Mouse (Mus musculus) neural tube, embryonic 12.5 days (tissue): ENCODE measurements around the gene Bglap2. TPM values are rescaled to one million over a fixed set of nuclear protein-coding genes. Genes with fewer than 3 reads are reported as not detected.
"Not testable (repeated sequence)": the region's sequence is repeated elsewhere in the genome, so short reads cannot be mapped to it uniquely, and the experiment has no call there.

Experiments
- ATAC-seq: fragments of 200-750 bp; cut with Nextera tagmentation; 2 replicates; pipeline ENCODE4 v1.8.0; 2017; ENCODE audit warnings: low read depth, mild to moderate bottlenecking, moderate TSS enrichment, moderate library complexity; ENCODE audit not compliant: low FRiP score
- H3K27ac ChIP-seq: fragments of 300-500 bp; sonication (generic); 2 replicates; pipeline ENCODE4 v1.5.1; 2016
- H3K27me3 ChIP-seq: fragments of 300-500 bp; sonication (generic); replicated peaks from 2 replicates; pipeline ENCODE4 v1.6.1; 2016; ENCODE audit warnings: mild to moderate bottlenecking
- H3K36me3 ChIP-seq: fragments of 300-500 bp; sonication (generic); 2 replicates; pipeline ENCODE4 v1.6.1; 2016; ENCODE audit warnings: mild to moderate bottlenecking
- H3K4me1 ChIP-seq: fragments of 300-500 bp; sonication (generic); 2 replicates; pipeline ENCODE4 v1.6.1; 2016
- H3K4me2 ChIP-seq: fragments of 300-500 bp; sonication (generic); replicated peaks from 2 replicates; pipeline ENCODE4 v1.6.1; 2016; ENCODE audit warnings: mild to moderate bottlenecking
- H3K4me3 ChIP-seq: fragments of 300-500 bp; sonication (generic); 2 replicates; pipeline ENCODE4 v1.5.1; 2016
- H3K9ac ChIP-seq: fragments of 300-500 bp; sonication (generic); 2 replicates; pipeline ENCODE4 v1.6.1; 2016; ENCODE audit warnings: mild to moderate bottlenecking
- H3K9me3 ChIP-seq: fragments of 300-500 bp; sonication (generic); 2 replicates; pipeline ENCODE4 v1.6.1; 2016; ENCODE audit warnings: mild to moderate bottlenecking
- WGBS: fragments of 180-500 bp; shearing (Covaris S2); methylation state at CpG from one replicate; pipeline ENCODE4 v1.1.7; 2016; 5-methylcytosine and 5-hydroxymethylcytosine counted together
- polyA plus RNA-seq: library from polyadenylated mRNA; unstranded; fragments of >200 nt; fragmentation: Nextera tagmentation; extraction: Ambion mirVana; gene quantifications from 2 replicates; pipeline ENCODE4 v1.2.1, GENCODE M21; 2016

Gene Bglap2
- polyA plus RNA-seq: not detected in 2 replicates

- not testable (repeated sequence) for H3K36me3 ChIP-seq, H3K4me3 ChIP-seq, ATAC-seq, H3K4me2 ChIP-seq, H3K27ac ChIP-seq, H3K9me3 ChIP-seq, H3K27me3 ChIP-seq, H3K9ac ChIP-seq
- WGBS: 79% methylated on average over 5 of the region's 5 CpGs
- H3K4me1 ChIP-seq: peaks cover 13% of the 10 kb centered on the region; the same call in 1 of the 2 replicates
Observed at GRCm38 (mm10) chr3:88378599-88378998, at the start of gene Bglap2. Gene Bglap2 (minus strand): TSS chr3:88378699.

GRCm38 (mm10) chr3:88427342-88427905, 48.9 kb upstream of the Bglap2 start:
- Histone ChIP-seq H3K27me3 (no peaks in the 10 kb centered on the region), H3K9ac (no peak overlapping the region), H3K36me3 (no peaks in the 10 kb centered on the region), H3K27ac (no peak overlapping the region), H3K4me3 (no peak overlapping the region), H3K9me3 (no peaks in the 10 kb centered on the region), H3K4me1 (peaks cover 18% of the 10 kb centered on the region), H3K4me2 (no peak overlapping the region)
- WGBS: 84% methylated on average over 4 of the region's 4 CpGs
- ATAC-seq: no peak

GRCm38 (mm10) chr3:88425708-88426420, 47.4 kb upstream of the Bglap2 start:
- H3K9me3 ChIP-seq: no peaks in the 10 kb centered on the region
- peaks cover 28% of the 10 kb centered on the region for H3K4me1 ChIP-seq
- H3K27ac ChIP-seq: no peak overlapping the region
- WGBS: 82% methylated on average over 10 of the region's 10 CpGs
- peak overlapping the region; percentile 88; the same call in 1 of the 2 replicates for H3K4me2 ChIP-seq
- H3K36me3 ChIP-seq: peaks cover 8% of the 10 kb centered on the region
- ATAC-seq: no peak
- H3K27me3 ChIP-seq: no peaks in the 10 kb centered on the region
- H3K9ac ChIP-seq: no peak overlapping the region
- H3K4me3 ChIP-seq: no peak overlapping the region

- 10% methylated on average over 2 of the region's 2 CpGs for WGBS
- Histone ChIP-seq H3K4me2 (peak overlapping the region; percentile 88), H3K9ac (no peak overlapping the region), H3K4me1 (peaks cover 28% of the 10 kb centered on the region), H3K9me3 (no peaks in the 10 kb centered on the region), H3K4me3 (no peak overlapping the region), H3K27me3 (no peaks in the 10 kb centered on the region), H3K36me3 (peaks cover 13% of the 10 kb centered on the region), H3K27ac (no peak overlapping the region)
- ATAC-seq: peak; percentile 27
Observed at GRCm38 (mm10) chr3:88425330-88425689, 46.8 kb upstream of the Bglap2 start.

- WGBS: 2% methylated on average over 35 of the region's 35 CpGs
- no peaks in the 10 kb centered on the region for H3K9me3 ChIP-seq
- ATAC-seq: peak; percentile 98
- peaks cover 28% of the 10 kb centered on the region for H3K4me1 ChIP-seq
- peak within 1 kb of the TSS; percentile 88 for H3K4me2 ChIP-seq
- H3K27me3 ChIP-seq: no peaks in the 10 kb centered on the region
- peak within 1 kb of the TSS; percentile 66 for H3K9ac ChIP-seq
- no peak within 1 kb of the TSS for H3K27ac ChIP-seq
- peaks cover 19% of the 10 kb centered on the region for H3K36me3 ChIP-seq
- peak within 1 kb of the TSS; percentile 63 for H3K4me3 ChIP-seq
Observed at GRCm38 (mm10) chr3:88424605-88425329, 46.3 kb upstream of the Bglap2 start, which contains the start of gene Slc25a44. Gene Slc25a44 (minus strand): TSS chr3:88425139.

- no peak overlapping the region for H3K9ac ChIP-seq
- 38% methylated on average over 9 of the region's 9 CpGs for WGBS
- peaks cover 28% of the 10 kb centered on the region for H3K4me1 ChIP-seq
- peaks cover 45% of the 10 kb centered on the region for H3K36me3 ChIP-seq
- H3K4me2 ChIP-seq: 0 out of 2 replicates have a peak overlapping the region, but pooled peaks have one; percentile 3
- no peak overlapping the region for H3K27ac ChIP-seq
- H3K9me3 ChIP-seq: no peaks in the 10 kb centered on the region
- no peak overlapping the region for H3K4me3 ChIP-seq
- no peaks in the 10 kb centered on the region for H3K27me3 ChIP-seq
- no peak for ATAC-seq
Observed at GRCm38 (mm10) chr3:88422020-88422720, 43.7 kb upstream of the Bglap2 start.

GRCm38 (mm10) chr3:88420771-88421170, 42.3 kb upstream of the Bglap2 start:
- Histone ChIP-seq H3K27ac (no peak overlapping the region), H3K4me1 (peaks cover 28% of the 10 kb centered on the region), H3K9me3 (no peaks in the 10 kb centered on the region), H3K4me3 (no peak overlapping the region), H3K4me2 (no peak overlapping the region), H3K36me3 (peaks cover 54% of the 10 kb centered on the region), H3K9ac (no peak overlapping the region), H3K27me3 (no peaks in the 10 kb centered on the region)
- 97% methylated on average over 19 of the region's 19 CpGs for WGBS
- ATAC-seq: no peak

GRCm38 (mm10) chr3:88418016-88418415, 39.5 kb upstream of the Bglap2 start:
- no peak for ATAC-seq
- H3K27ac ChIP-seq: no peak overlapping the region
- peaks cover 15% of the 10 kb centered on the region for H3K4me1 ChIP-seq
- 83% methylated on average over 6 of the region's 6 CpGs for WGBS
- peaks cover 73% of the 10 kb centered on the region for H3K36me3 ChIP-seq
- H3K4me3 ChIP-seq: no peak overlapping the region
- H3K27me3 ChIP-seq: no peaks in the 10 kb centered on the region
- H3K9me3 ChIP-seq: no peaks in the 10 kb centered on the region
- no peak overlapping the region for H3K4me2 ChIP-seq
- H3K9ac ChIP-seq: 0 out of 2 replicates have a peak overlapping the region, but pooled peaks have one; percentile 0

GRCm38 (mm10) chr3:88415668-88416067, 37.2 kb upstream of the Bglap2 start:
- no peak overlapping the region for H3K4me2 ChIP-seq
- H3K9me3 ChIP-seq: no peaks in the 10 kb centered on the region
- H3K27ac ChIP-seq: no peak overlapping the region
- WGBS: 83% methylated on average over 4 of the region's 4 CpGs
- no peak overlapping the region for H3K9ac ChIP-seq
- no peak for ATAC-seq
- H3K27me3 ChIP-seq: no peaks in the 10 kb centered on the region
- H3K36me3 ChIP-seq: peaks cover 78% of the 10 kb centered on the region
- no peak overlapping the region for H3K4me3 ChIP-seq
- peaks cover 3% of the 10 kb centered on the region for H3K4me1 ChIP-seq

- Histone ChIP-seq H3K27me3 (no peaks in the 10 kb centered on the region), H3K4me3 (no peak overlapping the region), H3K4me2 (no peak overlapping the region), H3K27ac (no peak overlapping the region), H3K4me1 (peaks cover 15% of the 10 kb centered on the region), H3K36me3 (peaks cover 47% of the 10 kb centered on the region), H3K9ac (no peak overlapping the region), H3K9me3 (no peaks in the 10 kb centered on the region)
- ATAC-seq: no peak
- WGBS: 89% methylated on average over 11 of the region's 11 CpGs
Observed at GRCm38 (mm10) chr3:88412636-88413035, 34.1 kb upstream of the Bglap2 start.

GRCm38 (mm10) chr3:88411681-88412080, 33.2 kb upstream of the Bglap2 start:
- no peak overlapping the region for H3K4me3 ChIP-seq
- no peak overlapping the region for H3K27ac ChIP-seq
- H3K9ac ChIP-seq: no peak overlapping the region
- no peak for ATAC-seq
- H3K4me1 ChIP-seq: peaks cover 20% of the 10 kb centered on the region
- 92% methylated on average over 4 of the region's 4 CpGs for WGBS
- peaks cover 39% of the 10 kb centered on the region for H3K36me3 ChIP-seq
- no peaks in the 10 kb centered on the region for H3K9me3 ChIP-seq
- H3K27me3 ChIP-seq: no peaks in the 10 kb centered on the region
- no peak overlapping the region for H3K4me2 ChIP-seq

- H3K27ac ChIP-seq: no peak overlapping the region
- 28% methylated on average over 7 of the region's 7 CpGs for WGBS
- H3K4me3 ChIP-seq: peak overlapping the region; percentile 70
- peak overlapping the region; percentile 84; the same call in 1 of the 2 replicates for H3K9ac ChIP-seq
- H3K36me3 ChIP-seq: peaks cover 32% of the 10 kb centered on the region
- peaks cover 20% of the 10 kb centered on the region for H3K4me1 ChIP-seq
- no peaks in the 10 kb centered on the region for H3K9me3 ChIP-seq
- no peak for ATAC-seq
- H3K27me3 ChIP-seq: no peaks in the 10 kb centered on the region
- H3K4me2 ChIP-seq: peak overlapping the region; percentile 72
Observed at GRCm38 (mm10) chr3:88410645-88411031, 32.1 kb upstream of the Bglap2 start.
